Mouse (Mus musculus): ENCODE data around the gene Pdlim7.

Pdlim7 gene

DNA sequence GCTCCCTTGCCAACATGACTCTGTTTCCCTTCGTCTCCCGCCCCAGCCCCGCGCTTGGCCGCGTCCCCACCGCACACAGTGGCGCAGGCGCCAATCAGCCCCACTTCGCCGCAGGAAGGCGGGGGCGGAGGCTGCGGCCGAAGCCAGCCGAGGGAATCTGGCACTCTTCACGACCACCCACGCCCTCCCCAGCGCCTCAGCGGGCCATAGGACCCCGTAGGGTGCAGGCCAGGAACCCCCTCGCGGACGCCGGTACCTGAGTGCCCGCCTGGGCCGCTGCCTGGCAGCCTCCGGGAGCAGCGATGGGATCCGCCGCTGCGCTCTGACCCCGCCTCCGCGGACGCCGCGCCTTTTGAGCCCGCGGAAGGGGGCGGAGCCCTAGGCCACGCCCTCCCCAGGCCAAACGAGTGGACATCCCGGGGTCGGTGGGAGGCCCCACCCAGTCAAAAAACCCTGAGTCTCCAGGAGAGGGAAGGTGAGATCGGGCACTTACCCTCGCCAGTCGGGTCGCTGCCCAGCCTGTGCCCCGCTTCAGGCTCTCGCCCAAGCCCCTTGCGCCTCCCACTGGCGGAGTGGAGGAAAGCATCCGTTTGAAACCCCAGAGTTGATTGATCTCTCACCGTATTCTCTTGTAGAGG, at the start of gene Pdlim7:
TSS of gene Pdlim7 (minus strand) at position 566 of the 638 bp plus-strand sequence.
- under 1% methylated on average over 55 of the region's 55 CpGs for whole genome bisulfite sequencing

DNA sequence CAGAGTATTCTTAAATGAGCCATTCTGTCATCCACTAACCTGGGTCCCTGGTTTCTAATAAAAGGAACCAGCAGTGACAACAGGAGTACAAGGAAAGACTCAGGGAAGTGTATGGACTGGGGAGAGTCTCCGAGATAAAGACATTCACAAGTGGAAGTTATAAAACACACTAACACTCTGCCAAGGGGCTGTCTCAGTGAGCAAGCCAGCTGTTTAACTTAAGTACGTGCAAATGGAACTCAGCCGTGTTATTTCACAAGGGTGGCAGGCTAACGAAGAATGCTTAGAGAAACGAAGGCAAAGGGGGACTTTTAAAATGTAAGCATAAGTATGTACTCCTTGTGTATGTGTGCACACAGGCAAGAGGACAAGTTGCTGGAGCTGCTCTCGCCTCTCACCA, 44.0 kb upstream of the Pdlim7 start:
- WGBS: 58% methylated on average over 6 of the region's 6 CpGs

- 84% methylated on average over 9 of the region's 9 CpGs for WGBS
Observed at GRCm38 (mm10) chr13:55555921-55556320, 42.4 kb upstream of the Pdlim7 start.

DNA sequence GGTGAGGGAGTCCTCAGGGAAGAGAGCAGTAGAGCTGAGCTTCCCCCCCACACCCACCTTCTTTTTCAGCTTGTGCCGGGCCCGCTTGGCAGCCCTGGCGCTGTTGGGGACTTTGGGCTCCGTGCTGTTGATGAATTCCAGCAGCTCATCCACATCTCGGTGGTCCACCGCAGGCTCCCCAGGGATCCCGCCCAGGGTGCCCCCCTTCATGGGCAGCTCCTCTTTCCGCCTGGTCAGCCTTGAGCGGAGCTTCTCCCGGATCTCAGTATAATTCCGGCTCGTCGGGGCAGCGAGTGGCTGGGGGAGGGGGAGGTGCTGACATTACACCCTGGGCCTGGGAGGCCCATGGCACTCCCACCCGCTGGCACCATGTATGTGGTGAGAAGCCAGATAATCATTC, 35.6 kb upstream of the Pdlim7 start:
- 85% methylated on average over 15 of the region's 15 CpGs for WGBS

GRCm38 (mm10) chr13:55548426-55548825, 35.0 kb upstream of the Pdlim7 start:
- 85% methylated on average over 5 of the region's 5 CpGs for WGBS

DNA sequence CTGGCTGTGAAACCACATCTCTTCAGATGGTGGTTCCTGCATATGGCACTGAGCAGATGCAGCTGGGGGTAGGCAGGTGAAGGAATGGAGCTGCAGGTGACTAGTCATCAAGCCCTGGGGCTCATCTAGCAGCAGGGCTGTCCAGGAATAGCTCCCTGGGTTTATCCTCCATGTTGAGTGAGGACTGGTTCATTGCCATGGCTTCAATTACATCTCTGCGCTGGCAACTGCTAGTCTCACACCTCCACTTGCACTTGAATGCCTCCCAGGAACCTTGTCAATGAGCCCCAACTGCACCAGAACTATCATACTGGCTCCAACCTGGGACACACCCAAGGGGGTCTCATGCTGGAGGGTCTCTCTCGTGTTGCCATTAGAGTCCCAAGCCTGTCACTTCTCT, 34.4 kb upstream of the Pdlim7 start:
- WGBS: 71% methylated on average over 2 of the region's 2 CpGs

- 90% methylated on average over 6 of the region's 6 CpGs for WGBS
Observed at GRCm38 (mm10) chr13:55544792-55545191, 31.3 kb upstream of the Pdlim7 start.

- WGBS: 93% methylated on average over 8 of the region's 8 CpGs
Observed at GRCm38 (mm10) chr13:55543447-55543846, 30.0 kb upstream of the Pdlim7 start.

- WGBS: 90% methylated on average over 4 of the region's 4 CpGs
Observed at GRCm38 (mm10) chr13:55542891-55543290, 29.4 kb upstream of the Pdlim7 start.

- 83% methylated on average over 2 of the region's 2 CpGs for WGBS
Observed at GRCm38 (mm10) chr13:55540933-55541332, 27.5 kb upstream of the Pdlim7 start.

DNA sequence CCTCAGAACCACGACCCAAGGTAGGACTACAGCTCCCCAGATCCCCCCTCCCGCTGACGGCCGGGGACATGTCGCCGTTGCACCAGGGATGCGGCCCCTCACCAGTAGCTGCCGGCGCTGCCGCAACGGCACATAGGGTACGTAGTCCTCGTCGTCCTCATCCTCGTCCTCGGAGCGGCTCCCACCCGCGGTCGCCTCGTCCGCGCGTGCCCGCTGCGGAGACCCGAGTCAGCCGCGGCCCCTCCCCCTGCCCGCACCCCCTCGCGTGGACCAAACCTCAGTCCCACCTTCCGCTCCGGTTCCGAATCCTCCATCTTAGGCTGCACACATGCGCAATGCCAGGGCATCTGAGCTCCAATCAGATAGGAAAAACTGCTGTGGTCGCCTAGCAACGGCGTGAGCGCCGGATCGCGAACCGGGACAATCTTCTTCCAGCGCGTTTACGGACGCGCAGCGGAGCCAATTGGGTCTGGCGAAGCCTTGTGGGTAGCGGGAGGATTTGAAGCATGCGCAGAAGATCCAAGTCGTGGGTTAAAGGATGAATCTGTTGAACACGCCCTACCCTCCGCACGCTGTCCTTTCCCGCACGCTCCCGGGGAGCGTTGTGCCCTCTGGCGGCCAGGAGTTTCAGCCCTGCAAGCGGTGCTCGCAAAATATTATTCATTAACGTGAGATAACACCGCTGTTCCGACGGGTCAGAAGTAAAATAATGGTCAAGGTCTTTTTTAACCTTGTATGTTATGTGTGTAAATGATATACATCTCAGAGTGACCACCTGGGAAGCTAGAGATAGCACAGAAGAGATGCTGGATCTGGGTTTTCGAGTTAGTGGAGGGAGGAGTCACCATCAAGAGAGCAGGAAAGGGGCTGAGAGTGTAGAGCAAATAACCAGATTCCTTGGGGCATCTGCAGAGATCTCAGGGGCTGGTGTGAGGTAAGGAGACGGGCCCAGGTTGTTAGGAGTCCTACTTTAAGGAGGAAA, 23.0 kb upstream of the Pdlim7 start, which contains the start of gene Ddx41:
TSS of gene Ddx41 (minus strand) at position 465 of the 982 bp plus-strand sequence.
- under 1% methylated on average over 70 of the region's 70 CpGs for WGBS

DNA sequence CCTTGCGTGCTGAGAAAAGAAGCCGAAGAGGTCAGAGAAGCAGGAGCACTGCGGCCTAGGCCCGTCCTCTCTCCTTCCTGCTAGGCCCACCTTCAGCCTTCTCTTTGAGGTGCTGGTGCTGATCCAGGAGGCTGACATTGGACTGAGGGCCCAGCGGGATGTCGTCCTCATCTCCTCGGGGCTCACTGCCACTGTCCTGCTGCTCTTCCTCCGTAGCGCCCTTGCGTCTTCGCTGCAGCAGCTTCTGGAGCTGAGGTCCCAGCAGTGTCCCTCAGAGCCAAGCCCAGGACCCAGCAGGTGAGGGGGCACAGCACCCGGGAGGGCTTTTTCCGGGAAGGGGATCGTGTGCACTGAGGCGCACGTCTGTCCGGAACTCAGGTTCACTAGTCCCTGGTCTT, 22.3 kb upstream of the Pdlim7 start:
- 15% methylated on average over 17 of the region's 17 CpGs for WGBS

DNA sequence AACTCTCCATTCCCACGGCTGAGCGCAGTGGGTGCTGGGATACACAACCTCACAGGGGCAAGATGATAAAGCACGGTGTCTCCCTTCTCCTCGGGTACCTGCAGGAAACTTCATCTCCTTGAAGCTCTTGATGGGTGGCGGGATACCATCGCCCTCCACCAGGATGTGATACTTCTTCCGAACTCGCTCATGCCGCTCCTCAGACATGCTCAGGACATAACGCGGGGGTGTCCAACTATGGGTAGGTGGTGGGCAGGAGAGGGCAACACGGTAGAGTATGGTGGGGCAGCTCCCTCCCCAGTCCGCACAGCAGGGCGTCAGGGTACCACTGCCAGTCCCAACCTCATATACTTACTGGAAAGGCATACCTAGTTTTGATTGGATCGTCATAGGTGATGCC, 21.7 kb upstream of the Pdlim7 start:
- 93% methylated on average over 15 of the region's 15 CpGs for WGBS

DNA sequence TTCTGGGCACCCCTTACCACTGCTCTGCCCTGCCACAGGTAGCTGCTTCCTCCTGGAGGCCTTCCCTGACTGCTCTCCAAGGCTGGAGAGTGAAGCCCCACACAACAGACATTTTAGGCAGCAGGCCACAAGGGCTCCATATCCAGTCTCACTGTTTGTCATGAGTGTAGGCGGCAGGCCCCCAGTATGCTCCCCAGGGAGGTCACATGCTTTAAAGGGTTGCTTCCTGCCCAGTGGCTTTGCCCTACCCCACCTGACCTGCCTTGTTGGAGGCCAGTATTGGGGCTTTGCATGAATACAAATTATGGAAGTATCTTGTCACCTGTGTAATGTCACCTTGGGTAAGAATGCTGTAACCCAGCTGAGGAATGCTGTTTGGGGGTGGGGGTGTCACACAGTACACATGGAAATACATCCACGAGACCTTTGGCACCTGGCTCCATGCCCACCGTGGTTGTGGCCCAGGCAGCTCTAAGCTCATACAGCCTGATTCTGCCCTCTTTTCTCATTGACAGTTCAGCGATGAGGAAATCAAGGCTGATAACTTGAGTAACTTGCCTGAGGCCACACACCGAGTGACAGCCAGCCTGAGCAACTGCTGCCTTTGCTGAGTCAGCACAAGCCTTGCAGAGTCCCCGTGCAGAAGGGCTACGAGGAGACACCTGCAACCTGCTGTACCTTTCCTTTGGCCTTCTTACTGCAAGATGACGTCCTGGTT, 15.9 kb upstream of the Pdlim7 start, which contains the start of gene Dok3:
TSS of gene Dok3 (minus strand) at position 99 of the 718 bp plus-strand sequence.
- WGBS: 74% methylated on average over 8 of the region's 8 CpGs

GRCm38 (mm10) chr13:55527834-55528772, 14.6 kb upstream of the Pdlim7 start:
- WGBS: 51% methylated on average over 18 of the region's 18 CpGs

GRCm38 (mm10) chr13:55527212-55527611, 13.7 kb upstream of the Pdlim7 start:
- WGBS: 89% methylated on average over 16 of the region's 16 CpGs

GRCm38 (mm10) chr13:55525733-55526553, 12.5 kb upstream of the Pdlim7 start:
- 65% methylated on average over 16 of the region's 16 CpGs for WGBS

GRCm38 (mm10) chr13:55523951-55524600, 10.6 kb upstream of the Pdlim7 start:
- WGBS: 90% methylated on average over 23 of the region's 23 CpGs

DNA sequence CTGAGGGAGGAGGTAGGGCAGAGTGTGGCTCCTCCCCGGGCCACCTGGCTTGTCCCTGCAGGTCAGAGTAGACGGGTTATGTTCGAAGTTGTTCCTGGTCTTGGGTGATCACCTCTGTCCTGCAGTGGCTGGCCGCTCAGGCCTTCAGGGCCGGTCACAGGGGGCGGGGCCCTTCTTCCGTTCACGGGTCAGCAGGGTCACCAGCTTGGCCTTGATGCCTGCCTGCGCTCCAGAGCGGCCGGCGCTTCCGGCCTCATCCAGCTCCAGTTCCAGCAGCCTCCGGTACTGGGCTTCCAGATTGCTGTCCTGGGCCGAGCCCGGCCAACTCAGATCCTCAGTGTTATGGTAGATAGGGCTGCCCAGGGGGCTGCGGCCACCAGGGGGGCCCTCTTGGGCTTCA, 9.8 kb upstream of the Pdlim7 start:
- WGBS: 69% methylated on average over 17 of the region's 17 CpGs

All from cerebral cortex, adult 2 months (tissue).